Mouse (Mus musculus): ENCODE results near the gene Zmiz1.

Zmiz1 gene

DNA sequence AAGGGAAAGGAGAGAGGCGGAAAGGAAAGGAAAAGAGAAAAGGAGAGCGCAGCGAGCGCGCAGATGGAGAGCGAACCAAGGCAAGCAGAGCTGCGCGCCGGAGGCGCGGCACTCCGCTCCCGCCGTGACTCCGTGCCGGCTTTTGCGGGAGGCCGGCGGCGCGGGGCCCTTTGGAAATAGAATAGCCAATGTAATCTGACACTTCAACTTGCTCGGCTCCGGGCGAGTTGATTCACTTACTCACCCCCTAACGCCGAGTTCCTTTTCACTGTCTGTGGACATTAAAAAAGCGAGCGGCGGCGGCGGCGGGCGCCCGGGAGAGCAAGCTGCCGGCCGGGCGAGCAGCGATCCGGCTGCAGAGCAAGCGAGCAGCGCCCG, at the start of gene Zmiz1:
Zmiz1 (plus strand) TSS at position 170 of the 378 bp plus-strand sequence.
- DNase-seq (ENCODE audit: low read depth) = peak; percentile 89

DNA sequence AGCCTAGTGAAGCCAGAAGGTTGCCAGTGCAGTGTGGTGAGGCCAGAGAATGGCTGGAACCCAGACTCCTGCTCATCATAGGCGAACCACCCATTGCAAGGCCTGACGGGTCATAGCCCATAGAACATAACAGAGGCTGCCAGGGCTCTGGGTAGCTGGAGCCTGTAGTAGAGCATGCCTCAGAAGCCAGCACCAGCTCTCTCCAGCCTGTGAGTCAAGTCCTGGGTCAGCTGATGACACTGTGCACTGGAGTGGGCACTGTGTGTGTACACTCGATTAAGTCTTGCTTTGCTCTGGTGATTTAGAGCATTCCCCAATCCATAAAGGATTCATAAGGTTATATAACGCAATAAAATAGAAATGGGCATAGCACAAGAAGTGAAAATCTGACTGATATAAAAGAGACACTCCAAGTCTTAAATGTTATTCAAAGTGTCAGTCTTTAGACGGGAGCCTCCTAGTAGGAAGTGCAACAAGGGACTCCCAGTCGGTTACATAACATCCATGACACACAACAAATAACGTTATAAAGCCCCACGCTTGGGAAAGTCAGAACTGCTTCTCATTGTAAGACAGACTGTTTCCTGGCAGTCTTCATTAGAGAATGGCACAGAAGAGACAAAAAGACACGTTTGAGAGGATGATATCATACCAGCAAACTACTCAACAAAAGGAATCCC, 47.0 kb upstream of the Zmiz1 start:
- DNase-seq (ENCODE audit: low read depth) = no peak

DNA sequence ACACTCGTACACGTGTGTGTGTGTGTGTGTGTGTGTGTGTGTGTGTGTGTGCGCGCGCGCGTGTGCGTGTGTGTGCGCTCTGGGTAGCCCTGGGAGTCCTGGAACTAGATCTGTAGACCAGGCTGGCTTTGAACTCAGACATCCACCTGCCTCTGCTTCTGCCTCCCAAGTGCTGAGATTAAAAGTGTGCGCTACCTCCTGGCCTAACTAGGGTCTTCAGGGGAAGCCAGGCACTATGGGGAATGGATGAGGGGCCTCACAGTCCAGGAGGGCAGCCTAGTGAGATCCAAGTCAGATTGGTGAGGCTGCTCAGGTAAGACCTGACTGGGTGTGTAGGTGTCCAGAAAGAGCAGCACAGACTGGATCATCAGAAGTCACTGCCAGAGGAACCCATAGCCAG, 46.2 kb upstream of the Zmiz1 start:
- DNase-seq (ENCODE audit: low read depth) = no peak

DNA sequence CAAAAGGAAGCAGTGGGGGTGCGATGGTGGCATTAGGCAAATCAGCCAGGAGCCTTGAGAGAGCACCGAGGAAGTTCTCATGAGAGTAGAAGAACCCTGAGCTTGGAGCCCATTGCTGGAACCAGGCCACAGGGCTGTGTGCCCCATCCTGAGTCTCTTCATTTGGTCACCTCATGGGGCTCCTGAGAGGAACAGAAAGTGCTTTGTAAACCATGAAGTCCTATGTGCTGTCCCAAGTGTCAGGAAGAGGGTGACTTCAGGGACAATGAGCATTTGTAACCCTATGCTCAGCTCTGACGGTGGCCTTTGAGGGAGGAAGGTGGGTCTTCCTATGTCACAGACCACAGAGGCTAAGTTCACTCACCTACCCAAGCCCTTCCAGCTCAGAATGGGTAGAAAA, 45.5 kb upstream of the Zmiz1 start:
- DNase-seq (ENCODE audit: low read depth) = no peak

DNA sequence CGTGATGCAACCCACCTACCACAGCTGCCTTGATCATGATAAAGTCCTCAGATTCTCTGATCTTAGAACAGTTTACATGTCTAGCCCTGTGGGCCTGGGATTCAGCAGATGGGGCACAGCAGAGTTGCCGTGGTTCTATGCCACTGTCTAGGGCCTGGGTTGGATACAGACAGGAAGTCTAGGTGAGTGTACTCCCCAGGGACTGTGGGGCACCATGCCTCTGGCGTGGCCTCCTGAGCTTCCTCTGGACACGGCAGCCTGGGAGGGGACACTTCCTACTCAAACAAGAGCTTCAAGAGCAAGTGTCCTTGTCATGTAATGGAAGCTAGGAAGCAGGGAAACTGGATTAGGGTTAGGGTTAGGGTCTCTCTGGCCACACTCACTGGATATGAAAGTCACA, 44.9 kb upstream of the Zmiz1 start:
- DNase-seq (ENCODE audit: low read depth) = no peak

DNA sequence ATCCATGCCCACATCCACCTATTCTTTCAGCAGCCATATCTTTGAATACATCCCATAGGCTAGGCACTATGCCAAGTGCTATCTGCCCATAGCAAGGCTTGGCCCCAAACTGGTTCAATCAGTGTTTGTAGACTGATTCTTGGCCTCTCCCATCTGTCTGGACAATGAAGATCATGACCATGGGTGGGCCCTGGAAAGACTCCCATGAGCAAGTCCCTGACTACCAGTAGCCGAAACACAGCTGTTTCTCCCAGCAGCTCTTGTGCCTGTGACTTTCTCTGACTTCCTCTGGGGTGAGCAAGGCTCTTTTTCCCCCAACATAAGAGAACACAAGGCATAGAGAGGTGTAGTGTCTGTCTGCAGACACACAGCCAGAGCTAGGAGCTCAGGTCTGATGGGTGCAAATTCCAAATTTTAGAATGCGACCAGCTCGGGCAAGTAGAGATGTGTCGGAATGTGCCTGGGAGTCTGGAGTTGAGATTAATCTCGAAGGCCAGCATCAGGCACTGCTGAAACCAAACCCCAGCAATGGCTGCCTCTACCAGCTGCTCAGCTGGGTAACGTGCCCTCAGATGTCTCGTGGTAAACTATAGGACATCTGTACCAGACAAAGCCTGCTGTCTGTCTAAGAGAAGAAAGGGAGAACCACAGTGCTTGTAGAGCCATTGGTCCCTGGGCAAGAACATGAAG, 38.8 kb upstream of the Zmiz1 start:
- no peak for DNase-seq (ENCODE audit: low read depth)

DNA sequence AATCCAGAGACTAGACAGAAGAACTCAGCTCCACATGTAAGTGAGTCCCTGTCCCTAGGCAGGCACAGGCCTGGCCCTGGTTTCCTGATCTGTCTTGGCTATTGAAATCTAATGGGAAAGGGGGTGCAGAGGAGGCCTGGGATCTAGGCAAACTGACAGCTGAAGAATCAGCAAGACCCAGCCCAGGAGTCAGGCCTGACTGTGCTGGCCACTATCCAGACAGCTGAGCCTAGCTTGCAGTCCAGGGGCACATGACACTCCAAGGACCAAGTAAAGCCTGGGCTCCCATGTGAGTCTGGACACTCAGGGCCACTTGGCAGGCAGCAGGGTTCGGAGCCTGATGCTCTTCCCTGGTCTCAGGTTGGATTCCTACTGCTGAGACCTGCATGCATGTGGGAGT, 38.0 kb upstream of the Zmiz1 start:
- no peak for DNase-seq (ENCODE audit: low read depth)

DNA sequence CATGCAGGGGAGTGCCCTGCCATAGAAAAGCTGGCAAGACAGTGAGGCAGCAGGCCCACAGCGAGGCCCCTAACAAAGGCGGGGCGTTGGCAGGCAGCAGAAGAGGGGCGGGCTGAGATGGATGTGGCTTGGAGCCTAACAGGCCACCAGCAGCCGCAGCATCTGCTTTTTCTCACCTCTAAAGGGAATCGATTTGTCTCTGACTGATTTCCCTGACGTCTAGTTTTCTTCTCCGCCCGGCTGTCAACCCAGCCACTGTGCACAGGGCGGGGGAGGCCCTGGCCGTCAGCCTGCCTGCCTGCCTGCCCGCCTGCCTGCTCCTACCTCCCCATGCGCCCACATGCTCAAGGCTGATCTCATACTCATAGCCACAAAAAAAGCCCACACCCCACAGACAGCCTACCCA, 37.4 kb upstream of the Zmiz1 start:
- DNase-seq (ENCODE audit: low read depth) = no peak

DNA sequence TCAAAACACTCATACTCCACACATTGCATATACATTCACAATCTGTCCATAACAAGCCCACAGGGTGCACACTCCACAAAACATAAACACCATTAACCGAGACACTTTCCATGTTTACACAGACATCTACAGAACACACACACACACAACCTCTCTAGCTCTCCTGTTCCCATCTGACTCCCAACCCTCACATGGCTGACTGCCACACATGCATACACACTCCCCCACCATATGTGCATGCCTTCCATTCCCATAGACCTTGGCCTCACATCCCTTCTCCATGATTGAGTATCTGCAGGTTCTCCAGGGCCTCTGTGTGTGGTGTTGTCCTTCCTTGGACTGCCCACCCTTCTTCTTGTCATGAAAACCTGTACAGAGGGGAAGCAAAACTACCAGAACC, 36.0 kb upstream of the Zmiz1 start:
- DNase-seq (ENCODE audit: low read depth) = no peak

DNA sequence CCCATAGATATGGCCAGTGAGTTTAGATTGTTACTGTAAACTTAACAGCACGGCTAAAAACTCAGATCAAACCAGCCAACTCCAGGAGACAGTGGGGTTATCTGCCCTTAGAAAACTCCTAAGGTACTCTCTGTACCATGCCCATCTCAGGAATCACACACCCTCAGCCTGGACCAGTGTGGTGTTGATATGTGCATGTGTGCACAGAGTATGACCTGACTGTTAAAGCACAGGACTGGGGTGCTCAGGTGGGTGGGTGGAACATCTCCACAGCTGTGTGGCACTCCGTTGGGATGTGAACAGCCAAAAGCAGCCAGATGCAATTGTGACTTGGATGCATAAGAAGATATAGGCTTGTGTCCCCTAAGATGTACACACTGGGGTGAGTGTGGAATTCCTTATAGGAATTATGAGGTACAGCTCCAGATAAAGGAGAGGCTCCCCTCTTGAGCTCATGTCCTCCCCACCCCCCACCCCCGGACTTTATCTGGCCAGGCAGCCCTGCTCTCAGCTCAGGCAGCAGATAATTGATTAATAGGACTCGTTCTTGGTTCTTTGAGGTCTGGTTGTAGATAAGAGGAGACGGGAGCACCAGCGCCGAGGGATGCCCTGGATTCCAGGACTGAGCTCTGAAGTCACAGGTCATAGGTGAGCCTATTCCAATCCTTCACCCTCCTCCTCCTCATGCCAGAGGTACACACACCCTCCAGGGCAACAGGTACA, 35.1 kb upstream of the Zmiz1 start:
- DNase-seq (ENCODE audit: low read depth) = no peak

DNA sequence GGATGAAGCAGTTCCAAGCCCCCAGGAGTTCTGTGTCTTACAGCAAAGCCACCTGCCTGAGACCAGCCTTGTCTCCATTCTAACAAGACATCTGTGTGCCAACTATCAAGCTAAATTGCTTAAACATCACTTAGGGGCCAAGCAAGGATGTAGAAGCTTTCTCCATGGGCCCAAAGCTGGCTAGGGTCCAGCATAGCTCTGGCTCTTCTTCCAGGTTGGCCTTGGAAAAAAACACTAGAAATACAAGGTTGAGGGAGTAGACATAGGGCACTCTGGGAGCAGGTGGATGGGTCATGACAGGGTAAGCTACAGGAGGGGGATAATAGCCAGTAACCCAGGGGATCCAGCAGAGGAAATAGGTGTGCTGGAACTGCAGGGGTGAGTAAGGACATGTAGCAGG, 20.7 kb upstream of the Zmiz1 start:
- no peak for DNase-seq (ENCODE audit: low read depth)

DNA sequence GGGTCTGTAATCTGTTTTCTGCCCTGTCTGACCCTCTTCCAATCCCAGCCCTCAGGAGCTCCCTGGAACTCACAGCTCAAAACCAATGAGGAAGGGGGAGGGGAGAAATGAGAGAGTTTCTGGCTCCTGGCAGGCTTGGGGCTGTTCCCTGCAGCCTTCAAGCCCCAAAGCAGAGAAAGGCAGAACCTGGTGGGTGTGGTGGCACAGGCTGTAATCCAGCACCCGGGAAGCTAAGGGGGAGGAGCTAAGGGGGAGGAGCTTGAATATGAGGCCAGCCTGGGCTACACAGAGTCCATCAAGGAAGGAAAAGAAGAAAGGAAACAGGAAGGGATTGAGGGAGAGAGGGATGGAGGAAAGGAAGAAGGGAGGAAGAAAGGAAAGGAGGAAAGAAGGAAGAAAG, 18.9 kb upstream of the Zmiz1 start:
- no peak for DNase-seq (ENCODE audit: low read depth)

DNA sequence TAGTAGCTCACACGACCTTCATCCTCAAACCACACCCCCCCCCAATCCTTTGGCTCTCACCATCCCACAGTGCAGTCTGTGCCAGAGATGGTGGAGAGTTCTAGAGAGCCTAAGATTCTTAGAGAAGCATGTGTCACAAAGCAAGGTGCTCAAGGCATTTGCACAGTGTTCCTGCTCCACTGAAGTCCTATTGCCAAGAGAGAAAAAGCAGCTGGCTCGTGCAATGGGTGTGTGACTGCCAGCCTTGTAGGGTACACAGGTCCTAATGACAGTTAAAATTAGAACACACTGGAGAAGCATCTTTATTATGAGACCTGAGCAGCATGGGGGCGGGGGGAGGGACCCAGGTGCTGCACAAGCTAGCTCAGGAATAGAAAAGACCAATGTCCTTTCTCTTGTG, 18.2 kb upstream of the Zmiz1 start:
- no peak for DNase-seq (ENCODE audit: low read depth)

DNA sequence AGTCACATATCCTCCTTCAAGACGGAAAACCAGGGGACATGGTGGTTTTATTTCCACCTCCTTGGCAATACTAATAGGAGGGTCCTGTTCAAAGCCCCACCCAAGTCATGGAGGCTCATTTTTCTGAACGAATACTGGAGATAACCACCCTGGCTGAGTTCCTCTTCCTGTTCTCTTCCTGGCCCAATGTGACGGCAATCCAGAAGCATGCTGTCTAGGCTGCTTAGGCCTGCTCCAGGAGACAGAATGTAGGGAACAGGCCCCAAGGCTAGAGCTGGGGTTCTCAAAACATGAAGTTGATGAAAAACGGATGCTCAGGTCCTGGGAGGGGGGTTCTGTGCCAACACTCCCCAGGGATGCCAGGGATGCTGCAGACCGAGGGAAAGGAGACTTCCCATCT, 17.5 kb upstream of the Zmiz1 start:
- no peak for DNase-seq (ENCODE audit: low read depth)

DNA sequence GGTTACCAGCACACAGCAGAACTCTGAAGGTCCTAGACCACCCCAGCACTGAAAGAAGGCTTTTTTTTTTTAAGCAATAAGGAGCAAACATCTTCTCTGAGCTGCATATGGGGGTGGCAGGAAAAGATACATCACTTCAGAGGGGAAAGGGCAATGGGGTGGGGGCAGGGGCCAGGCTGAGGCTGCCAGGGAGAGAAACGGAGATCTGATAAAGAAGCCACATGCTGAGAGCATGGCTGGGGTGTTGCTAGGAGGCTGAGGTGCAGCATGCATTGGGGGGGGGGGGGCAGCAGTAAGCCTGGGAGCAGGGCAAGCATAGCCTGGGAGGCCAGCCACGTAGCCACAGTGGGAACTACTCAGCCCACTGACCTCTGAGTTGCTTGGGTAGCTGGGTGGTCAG, 16.3 kb upstream of the Zmiz1 start:
- no peak for DNase-seq (ENCODE audit: low read depth)

DNA sequence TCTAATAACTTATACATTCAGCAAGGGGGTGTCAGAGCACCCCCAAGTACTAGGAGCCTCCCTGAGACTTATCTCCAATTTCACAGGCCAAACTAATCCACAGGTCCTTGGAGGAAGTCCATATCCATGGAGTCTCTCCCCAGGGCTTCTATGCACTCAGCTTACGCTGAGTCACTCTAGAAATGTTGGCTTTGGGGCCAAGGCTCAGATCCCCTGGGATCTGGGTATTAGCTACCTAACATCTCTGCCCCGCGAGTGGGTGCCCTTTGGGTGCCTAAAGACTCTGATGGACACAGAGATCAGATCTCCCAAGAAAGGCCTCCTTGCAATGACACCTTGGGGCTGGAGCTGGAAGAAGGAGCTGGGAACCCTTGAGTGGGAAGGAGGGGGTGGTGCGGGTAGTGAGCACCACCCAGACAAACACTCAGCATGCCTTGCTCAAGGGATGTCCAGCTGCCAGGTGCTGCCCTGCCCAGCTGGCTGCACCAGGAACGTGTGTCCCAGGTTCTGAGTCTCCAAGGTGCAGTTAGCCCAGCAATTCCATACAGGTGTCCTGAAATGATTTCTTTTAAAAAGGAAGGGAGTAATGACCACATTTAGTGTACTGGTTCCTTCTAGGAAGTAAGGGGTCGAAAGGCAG, 11.7 kb upstream of the Zmiz1 start:
- no peak for DNase-seq (ENCODE audit: low read depth)

DNA sequence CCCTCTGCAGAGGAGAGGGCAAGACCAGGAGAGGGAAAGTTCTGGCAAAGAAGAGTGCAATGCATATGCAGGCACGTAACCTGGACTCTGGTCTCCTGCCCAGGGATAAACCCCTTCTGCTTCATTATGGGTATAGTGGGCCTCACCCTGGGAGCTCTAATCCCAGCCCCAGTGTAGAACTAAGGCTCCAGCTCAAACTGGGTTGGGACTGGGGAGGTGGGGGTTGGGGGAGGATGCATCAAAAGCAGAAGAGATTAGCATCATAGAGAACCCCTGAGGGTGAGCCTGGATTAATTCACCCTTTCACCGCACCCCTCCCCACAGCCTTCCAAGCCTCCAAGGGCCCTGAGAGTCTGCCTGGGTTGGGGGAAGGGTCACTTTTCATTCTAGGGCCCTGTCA, 10.5 kb upstream of the Zmiz1 start:
- no peak for DNase-seq (ENCODE audit: low read depth)

DNA sequence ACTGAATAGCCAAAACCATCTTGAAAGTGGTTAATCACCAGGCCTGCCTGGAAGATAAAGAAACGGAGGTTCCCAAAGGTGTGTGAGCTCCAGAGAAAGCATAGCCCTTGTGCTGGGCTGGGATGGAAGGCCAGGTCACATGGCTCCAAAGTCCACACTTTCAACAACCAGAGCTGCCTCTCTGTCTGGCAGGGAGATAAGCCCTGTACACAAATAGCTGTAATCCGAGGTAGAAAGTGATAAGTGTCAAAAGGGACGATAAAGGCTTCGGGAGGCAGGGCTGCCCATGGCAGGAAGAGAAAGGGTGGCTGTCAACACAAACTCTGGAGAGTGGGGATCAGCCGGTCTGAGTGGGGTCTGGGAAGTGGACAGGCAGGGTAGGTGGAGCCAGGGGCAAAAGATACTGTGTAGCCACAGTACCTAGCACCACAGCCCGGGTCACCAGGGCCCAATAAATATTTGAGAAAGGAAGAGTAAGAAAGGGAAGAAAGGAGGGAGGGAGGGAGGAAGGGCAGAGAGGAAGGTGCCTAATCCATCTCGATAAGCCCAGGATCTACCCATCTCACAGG, 7.8 kb upstream of the Zmiz1 start:
- no peak for DNase-seq (ENCODE audit: low read depth)

DNA sequence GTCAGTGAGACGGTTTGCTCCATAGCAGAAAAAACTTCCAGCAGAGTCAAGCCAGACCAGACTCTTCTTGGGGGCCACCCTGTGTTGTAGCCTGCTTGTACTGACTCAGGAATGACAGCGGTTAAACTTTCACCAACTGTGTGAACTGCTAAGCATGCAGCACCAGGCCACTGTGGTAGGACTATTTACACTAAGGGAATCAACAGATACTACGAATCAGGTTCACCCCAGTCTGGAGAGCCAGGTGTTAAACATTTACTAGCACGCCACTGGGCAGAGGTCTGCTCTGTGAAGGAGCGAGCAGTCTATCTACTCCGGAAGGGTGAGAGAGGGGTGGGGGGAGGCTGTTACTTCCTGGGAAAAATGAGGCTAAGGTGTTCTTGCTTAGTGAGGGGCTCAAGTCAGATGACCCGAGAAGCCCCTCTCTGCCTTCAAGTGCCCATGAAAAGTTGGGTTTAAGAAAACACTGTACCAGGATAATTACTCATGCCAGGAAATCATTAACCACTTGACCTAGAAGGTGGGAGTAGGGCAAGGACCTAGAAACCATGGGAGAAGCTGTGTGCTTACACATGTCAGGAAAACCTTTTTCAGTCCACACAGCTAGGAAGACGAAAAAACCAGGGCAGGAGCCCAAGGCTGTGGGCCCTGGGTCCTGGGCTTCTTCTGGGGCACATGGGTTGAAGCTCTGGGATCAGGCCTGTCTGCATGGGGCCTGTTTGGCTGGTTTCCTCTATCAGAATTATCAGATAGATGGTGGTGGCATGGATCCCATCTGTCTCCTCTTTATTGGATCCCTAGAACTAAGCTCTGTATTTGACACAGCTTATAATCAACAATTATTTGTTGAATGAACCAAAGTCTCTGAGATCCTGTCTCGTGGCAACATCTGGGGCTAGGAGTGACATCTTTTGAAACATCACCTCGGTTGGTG, 7.0 kb upstream of the Zmiz1 start:
- DNase-seq (ENCODE audit: low read depth) = no peak

DNA sequence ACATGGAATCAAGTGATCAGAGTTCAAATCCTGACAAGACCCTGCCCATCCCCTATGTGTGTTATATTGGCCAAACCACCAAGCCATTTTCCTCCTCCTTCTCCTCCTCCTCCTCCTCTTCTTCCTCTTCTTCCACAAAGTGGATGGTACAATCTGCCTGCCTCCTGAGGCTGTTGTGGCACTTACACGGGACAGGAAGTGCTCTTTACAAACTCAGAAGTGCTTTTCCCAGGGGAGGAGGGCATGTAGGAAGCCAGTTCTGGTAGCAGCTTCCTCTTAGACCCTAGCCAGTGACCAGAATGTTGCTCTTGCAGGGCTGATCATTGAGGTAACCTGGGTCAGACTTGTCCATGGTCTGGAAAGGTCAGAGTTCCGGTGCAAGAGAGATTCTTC, 6.4 kb upstream of the Zmiz1 start:
- no peak for DNase-seq (ENCODE audit: low read depth)

DNA sequence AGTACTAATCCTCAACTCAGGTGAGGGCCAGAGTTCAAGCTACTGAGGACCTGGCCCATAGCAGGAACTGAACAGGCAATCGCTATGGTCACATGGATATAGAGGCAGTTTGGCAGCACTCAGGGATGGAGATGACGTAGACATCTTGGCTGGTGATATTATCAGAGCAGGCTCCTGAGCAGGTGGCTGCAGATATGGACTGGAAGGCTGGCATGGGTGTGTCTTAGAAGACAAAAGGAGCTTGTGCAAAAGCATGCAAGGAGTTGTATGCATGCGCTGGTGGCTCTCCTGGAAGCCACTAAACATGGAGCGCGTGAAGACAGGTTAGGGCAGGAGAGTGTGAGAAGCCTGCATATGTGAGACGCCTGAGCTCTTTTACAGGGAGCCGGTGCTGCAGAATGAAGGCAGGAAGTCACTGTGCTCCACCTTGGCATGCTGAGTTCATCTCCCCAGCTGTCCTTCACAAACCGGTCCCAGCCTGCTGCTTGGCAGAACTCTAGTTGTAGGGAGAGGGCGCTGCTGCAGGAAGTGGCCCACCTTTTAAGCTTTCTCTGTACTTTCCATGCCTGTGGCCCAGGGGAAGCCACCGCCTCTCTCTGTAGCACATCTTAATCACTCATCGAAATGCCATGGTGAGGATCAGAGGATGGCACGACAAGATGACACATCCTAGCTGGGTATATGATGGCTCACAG, 4.8 kb upstream of the Zmiz1 start:
- no peak for DNase-seq (ENCODE audit: low read depth)

All from 416B (cell line).